Mouse (Mus musculus) G1E (cell line): ENCODE results near the gene Mllt11.

Experiments used
- CTCF ChIP-seq: IDR thresholded peaks from 2 replicates; pipeline ENCODE4 v1.5.1; 2012; ENCODE audit warnings: low read depth, low read length, inconsistent platforms, mixed read lengths
- GATA1 ChIP-seq: IDR thresholded peaks from 2 replicates; pipeline ENCODE4 v1.6.1; 2012; ENCODE audit warnings: borderline replicate concordance, low read length, inconsistent platforms, mixed read lengths
- POLR2AphosphoS5 ChIP-seq: IDR thresholded peaks from 2 replicates; pipeline ENCODE4 v1.6.1; 2012; ENCODE audit warnings: low read depth, low read length, inconsistent platforms; ENCODE audit not compliant: insufficient replicate concordance

- no peak for TF ChIP-seq CTCF
- TF ChIP-seq GATA1, result no peak
- TF ChIP-seq POLR2AphosphoS5, result no peak
Observed at GRCm38 (mm10) chr3:95199101-95199500, 32.9 kb downstream of the Mllt11 start.
